Mouse (Mus musculus) heart, adult 9 months (tissue): ENCODE results near the gene Cand1.

Experiments
- DNase-seq, 2 experiments: peaks; one replicate each; pipeline ENCODE4 v3.0.0; 2022; ENCODE audit warnings: low spot score in 2 of 2

Gene Cand1

DNA sequence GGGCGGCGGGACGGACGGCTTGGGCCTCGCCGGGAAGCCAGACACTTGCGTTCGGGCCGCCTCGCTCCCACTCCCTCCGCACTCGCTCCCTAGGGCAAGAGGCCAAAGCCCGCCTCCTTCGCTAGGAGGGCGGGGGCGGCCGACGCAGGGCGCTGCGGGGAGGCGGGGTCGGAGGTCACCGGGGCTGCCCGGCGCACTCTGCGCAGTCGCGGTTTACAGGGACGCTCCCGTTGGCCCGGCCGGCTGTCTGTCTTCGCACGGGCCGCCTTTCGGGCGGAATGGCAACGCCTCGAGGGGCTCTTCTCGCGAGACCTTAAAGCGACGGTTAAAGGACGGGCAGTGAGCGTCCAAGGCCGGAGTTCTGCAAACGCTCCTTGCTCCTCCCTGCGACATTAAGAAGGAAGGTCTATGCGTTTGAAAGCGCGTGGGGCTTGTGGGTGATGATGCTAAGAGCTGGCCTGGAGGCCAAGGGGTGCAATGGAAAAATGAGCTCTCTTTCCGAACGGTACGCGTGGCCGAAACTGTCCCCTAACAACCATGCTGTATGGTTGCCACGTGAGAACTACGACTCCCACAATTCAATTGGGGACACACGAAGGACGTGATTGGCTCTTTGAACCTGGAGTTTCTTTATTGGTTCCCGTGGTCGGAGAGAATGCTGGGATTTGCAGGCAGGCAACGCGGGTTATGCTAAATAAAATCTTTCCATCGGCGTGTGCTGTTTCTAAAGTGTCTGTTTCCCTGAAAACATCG, at the start of gene Cand1:
TSS of gene Cand1 (minus strand) at position 87 of the 753 bp plus-strand sequence.
- peak; percentile 98 to 99 for DNase-seq

DNA sequence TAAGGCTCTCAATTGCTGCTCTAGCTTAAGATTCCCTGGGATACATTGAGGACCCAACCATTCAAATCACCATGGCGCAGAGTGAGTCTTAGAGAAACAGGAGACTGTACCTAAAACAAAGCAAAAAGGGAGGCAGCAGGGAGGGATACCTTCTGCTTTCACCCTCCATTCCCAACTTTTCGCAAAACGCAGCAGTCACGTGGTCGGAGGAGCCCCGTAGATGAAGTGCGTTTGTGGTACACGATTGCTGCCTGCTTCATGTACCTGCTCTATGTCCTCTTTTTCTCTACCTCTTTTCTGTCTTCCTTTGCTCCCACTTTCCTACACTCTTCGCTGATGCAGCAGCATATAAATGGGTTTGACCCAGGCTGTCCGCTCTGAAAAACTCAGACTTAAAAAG, 39.0 kb upstream of the Cand1 start:
- no peak for DNase-seq

DNA sequence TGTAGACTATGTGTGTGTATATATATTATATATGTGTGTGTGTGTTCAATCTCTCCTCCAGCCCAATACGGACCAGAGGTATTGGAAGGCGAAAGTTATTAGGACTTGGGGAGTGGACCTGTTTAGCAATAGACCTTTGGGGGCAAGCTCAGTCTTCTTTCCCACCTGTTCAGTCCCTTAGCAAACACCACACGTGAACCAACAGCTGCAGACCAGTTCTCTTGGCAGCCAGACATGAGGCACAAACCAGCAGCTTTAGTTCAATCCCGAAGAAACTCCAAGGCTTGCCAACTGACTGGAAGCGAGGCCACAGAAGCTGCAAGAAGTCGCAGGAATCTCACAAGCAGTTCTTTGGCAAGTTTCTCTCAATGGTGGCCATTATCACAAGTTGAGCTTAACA, 34.5 kb upstream of the Cand1 start:
- no peak for DNase-seq

DNA sequence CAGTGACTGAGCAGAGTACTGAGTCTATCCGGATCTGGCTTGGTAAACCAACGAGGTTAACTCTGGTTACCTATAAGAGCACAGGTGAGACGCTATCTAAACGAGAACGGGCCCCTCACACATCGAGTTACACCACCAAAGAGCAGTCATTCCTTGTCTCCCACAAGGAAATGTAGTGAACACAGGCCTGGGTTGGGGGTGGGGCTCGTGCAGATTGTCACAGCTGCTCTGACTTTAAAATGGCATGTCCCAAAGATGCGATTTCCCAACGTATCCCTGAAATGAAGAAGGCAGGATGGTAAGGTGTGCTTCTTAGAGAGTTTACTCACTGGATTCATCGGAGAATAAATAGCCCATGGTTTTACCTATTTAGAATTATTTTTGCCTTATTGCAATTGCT, 32.7 kb upstream of the Cand1 start:
- no peak for DNase-seq

DNA sequence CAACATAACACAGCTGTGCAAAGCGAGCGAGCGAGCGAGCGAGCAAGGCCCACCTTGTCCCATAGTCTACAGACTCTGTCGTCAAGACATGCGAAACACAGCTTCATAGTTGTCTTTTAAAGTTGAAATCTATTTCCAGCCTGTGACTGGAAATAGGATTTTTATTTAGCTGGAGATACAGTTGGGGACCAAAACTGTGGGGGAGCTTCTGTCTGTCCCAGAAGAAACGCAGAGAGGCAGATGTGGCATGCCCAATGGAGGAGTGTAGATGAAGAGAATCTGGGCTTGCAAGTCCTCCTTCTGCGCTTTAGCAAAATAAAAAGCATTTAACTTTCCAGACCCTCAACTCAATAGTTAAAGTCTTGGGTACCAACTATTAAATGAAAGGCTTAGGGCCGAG, 32.1 kb upstream of the Cand1 start:
- no peak for DNase-seq

DNA sequence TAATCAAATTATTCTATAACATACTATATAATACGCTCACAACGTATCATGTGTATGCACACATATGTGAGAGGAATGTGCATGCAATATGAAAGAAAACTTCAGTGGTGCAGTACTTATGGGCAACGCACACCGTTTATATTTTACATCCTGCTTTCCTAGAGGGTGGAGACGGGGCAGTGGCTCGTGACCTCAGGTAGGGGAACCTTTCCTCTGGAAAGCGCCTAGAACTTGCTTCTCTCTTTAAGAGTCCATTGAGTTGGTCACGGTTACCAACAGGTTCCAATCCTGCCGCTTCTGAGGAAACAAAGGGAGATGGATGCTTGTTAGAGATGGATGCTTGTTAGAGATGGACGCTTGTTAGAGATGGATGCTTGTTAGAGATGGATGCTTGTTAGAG, 31.2 kb upstream of the Cand1 start:
- no peak for DNase-seq

DNA sequence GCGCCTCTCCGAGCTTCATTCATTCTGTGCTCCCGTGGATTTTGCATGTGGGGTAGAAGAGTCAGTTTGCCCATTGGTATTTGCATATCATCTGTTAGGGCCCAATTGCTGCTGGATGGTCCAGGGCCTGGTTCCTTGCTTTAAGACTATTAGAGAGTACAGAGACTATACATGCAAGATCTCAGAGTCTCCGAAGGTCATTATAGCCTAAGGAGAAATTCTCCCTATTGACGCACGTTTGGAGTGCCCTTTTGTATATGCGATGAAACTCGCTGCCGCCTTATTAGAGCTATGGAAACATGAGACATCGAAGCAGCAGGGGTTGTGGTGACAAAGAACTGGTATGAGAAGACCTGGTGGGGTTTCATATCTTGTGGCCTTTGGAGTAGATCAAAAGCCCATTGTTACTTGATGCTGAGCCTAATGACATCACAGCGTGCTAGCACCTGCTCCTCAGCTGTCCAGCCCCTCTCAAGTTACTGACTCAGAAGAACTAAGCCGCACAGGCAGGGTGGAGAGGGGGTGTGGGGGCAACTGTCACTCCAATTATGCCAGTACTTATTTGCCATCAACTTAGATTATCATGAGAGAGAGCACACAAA, 30.6 kb upstream of the Cand1 start:
- DNase-seq, result no peak

DNA sequence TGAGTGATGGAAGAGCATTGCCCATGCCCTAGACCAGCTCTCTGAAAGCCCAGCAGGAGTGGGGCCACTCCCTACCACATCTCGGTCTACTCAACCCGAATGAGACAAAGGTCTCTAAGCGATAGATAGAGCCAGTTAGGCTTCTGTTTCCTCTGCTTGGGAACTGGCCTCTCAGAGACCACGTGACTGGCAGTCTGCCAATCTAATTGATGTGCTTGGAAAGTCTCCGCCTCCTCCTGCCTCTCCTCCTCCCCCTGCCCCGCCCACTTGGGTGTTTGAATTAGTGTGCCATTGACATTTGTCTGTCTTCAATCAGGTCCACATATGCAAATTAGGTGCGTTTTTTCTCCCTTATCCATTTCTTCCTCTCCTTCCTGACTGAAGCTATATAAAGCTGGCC, 24.9 kb upstream of the Cand1 start:
- no peak for DNase-seq

DNA sequence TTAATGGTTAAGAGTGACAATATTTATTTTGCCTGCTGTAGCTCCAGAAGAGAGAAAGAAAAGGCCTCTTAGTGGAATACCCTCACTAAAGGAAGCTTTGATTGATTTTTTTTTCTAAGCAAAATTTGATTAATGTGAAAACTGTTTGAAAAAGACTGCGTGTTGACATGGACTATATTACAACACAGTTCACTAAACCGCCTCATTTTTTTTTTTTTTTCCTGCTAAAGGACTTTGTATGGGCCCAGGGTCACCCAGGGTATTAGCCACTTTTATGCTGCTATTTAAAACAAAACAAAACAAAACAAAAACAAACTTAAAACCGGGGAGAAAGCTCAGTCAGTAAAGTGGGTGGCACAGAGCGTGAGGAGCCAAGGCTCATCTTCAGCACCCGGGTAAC, 23.0 kb upstream of the Cand1 start:
- DNase-seq, result no peak

DNA sequence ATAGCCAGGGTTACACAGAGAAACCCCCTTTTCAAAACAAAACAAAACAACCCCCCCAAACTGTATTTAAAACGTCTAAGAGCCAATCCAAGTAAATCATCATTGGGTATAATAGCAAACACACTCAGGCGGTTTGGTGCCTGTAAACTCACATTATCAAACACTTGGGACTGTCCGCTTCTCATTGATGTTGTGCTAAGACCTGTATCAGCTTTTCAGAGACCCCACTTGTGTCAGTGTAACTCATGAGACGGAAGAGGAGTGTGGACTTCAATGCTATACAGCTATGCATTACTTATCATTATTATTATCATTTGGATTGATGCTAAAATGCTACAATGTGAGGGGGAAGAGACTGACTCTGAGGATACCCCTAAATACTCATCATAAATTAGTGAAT, 18.0 kb upstream of the Cand1 start:
- DNase-seq, result no peak

DNA sequence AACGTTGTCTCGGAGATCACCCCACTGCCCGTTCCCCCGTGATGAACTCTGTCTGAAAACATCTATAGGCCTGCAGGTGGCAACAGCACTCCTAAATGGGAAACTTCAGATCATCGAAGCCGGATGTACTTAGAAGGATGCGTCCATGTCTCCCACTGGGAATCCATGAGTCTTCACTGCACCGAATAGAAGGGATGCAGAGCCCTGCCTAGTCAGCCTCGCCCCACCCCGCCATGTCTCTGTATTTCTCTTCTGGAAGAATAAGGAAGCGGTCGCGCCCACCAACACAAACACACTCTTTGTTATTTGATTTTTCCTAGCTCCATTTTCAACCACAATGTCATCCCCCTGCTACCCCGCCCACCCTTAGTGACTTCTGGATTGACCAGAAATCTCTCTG, 4.3 kb upstream of the Cand1 start:
- no peak for DNase-seq

DNA sequence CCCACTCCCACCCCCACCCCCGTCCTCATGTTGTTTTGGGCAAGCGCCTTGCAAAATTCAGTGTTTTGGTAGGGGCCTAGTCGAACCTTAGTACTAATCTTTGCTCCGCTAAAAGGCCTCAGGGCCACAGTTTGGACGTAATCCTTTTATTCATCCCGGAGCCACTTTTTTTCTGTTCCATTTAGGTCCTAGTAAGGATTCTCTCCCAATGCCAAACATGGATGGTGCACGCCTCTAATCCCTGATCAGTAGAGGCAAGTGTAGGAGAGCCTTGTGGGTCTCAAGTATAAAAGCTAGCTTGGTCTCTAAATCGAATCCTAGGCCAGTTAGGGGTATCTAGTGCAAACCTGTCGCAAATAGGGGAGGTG, 851 bp upstream of the Cand1 start:
- DNase-seq, result no peak

DNA sequence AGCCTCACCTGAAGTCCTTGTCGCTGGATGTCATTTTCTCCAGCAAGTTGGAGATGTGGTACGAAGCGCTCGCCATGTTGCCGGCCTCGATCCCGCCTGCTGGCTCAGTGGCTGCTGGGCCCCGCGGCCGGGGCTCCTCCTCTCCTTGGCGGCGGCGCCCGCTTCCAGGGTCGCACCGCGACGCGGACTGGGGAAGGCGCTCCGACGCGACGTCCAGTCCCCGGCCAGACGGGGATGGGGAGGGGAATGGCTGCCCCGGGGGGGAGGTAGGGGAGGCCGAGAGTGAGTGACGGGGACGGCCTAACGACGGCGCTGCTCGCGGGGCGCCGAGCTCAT, 254 bp downstream of the Cand1 start:
- no peak for DNase-seq

DNA sequence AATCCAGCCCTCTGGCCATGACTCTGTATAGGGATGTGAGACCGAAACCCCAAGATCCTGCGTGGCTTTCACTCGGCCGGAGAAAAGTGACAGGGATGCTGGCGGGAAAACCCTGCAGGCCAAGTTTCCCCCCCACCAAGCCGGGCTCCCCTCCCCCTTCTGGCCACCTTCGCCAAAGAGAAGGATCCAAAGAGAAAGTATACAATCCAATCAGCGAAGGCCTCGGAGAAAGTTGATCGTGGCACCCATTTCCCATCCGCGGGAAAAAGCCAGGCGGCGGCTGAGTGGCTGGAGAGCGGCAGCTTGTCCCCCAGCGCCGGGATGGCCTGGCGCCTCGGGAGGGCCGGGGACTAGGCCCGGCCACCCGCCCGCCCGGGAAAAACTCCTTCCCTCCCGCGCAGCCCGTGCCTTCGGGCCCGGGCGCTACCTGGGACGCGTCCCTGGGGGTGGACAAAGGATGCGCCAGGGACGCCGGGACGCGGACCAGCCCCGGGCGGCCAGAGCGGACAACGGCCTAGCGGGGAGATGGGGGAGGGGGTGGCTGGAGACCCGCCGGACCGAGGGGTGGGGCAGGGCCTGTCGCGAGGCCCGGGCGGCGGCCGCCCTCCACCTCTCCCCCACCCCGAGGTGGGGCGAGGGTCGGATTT, 747 bp downstream of the Cand1 start:
- DNase-seq, result peak; percentile 39 to 41

DNA sequence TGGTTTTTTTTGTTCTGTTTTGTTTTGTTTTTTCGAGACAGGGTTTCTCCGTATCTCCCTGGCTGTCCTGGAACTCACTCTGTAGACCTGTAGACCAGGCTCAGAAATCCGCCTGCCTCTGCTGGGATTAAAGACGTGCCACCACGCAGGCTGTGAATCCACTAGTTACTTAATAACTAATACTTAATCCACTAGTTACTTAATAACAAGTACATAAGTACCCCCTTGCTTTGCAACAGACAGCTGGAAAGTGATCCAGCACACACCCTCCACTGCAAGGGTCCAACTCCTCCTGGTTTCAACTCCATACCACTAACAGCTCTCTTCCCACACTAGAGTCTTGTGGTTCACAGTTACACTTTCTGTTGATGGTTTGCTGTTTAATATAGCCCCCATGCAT, 8.3 kb downstream of the Cand1 start:
- no peak for DNase-seq

DNA sequence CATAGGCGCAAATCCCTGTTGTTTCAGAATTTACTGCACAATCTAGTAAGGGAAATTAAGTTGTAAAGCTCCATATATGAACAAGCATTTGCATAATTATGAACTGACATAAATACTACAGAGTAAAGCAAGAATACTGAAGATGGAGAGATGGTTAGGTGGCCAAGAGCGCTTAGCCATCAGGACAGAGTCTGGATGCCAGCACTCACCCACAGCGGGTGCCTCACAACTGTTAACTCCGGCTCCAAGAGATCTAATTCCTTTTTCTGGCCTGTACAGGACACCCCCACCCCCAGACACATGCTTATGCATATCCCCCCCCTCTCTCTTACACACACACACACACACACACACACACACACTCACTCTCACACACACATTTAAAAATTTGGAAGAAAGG, 9.2 kb downstream of the Cand1 start:
- DNase-seq, result no peak

DNA sequence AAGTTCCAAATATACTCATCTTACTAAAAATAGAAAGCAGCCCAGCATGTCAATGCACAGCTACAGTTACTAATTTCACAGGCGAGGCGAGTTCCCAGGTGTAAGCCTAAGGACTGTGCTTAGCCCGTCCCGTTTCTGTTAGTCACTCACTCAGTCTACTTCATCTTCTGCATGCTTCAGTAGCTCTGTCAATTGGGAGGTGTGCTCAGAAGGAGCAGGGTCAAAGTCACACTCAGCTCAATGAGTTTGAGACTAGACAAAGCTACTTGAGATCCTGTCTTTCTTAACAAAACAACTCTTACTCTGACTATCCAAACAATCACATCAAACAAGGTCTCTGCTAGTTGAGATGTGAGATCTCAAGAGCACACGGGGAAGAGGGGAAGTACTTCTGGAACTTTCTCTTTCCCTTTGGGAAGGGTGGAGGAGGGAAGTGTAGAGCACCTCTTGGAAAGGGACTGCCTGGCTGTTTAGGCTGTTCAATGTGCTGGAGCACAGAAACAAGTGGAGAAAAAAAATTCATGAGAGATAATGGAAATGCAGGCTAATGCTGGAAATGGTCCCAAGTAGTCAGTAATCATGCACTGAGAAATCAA, 9.7 kb downstream of the Cand1 start:
- DNase-seq, result no peak

DNA sequence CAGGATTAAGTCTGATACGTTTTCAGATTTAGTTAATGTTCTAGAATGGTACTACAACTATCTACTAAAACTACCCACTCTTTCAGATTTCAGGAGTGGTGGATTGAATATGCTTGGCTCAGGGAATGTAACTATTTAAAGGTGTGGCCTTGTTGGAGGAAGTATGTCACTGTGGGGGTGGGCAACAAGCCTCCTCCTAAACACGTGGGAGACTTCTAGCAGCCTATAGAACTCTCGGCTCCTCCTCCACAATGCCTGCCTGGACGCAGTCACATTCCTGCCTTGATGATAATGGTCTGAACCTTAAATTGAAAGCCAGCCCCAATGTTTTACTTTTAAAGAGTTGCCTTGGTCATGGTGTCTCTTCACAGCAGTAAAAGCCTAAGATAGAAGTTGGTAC, 16.2 kb downstream of the Cand1 start:
- DNase-seq, result no peak

DNA sequence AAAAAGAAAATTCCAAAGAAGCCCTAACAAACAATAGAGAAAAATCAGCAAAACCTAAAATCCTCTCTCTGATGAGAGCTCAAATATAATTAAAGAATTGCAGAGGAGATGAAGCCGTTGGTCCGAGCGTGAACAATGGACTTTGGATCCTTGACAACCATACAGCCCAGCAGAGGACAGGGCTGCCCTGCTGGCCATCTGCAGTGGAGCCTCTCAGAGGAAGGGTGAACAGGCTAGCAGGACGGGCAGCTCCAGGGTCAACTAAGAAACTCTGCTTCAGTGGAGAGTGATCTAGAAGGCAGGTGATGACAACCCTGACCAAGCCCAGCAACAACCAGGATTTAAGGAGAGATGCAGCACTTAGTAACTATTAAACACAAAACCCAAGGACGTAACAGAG, 18.2 kb downstream of the Cand1 start:
- DNase-seq, result no peak

DNA sequence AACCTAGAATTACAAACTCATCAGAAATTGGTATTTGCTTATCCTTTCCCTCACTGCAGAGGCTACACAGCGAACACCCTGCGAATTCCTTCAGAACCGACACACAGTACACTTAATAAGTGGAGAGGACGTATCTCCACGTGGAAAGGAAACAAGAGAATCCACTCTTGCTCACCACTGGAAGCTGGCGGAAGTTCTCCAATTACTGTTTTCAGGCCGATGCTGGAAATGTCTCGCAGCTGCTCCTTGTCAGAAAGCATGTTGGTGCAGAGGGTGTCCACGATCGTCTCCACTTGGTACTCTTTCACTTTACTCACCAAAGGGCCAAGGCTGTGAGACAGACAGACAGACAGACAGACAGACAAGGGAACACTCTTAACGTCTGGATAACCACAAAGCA, 20.4 kb downstream of the Cand1 start:
- DNase-seq, result no peak

DNA sequence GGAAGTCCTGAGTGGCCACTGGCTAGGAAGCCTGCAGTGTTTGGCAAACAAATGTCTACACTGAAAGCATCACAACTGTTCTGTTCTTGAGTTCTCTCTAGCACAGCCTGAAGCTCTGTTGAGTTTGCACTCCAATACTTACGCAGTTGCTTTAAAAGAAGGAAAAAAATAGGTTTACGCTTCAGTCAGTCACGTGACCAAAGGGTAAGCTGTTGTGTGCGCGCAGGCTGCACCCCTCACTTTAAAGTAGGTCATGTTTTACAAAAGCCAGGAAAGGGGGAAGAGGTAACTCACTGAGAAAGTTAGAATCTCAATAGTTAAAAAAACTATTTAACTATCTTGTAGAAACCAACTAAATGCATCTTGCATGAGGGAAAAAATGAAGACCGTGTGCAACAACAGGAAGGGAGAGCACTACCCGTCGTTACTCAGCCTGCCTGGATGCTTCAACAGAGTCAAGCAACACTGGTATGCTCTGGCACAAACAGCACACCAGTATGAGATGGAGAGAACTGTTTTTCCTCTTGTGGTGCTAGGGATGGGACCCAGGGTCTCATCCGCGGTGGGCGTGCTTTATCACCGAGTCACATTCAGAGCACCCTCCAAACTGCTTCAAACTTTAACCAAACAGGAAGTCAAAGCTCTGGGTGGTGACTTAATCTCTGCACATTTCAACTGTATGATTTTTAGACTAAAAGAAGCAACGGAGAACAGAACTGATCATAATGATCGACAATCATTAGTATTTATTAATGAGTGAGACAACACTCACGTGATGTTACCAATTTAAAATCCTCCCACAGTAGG, 21.4 kb downstream of the Cand1 start:
- DNase-seq, result no peak

DNA sequence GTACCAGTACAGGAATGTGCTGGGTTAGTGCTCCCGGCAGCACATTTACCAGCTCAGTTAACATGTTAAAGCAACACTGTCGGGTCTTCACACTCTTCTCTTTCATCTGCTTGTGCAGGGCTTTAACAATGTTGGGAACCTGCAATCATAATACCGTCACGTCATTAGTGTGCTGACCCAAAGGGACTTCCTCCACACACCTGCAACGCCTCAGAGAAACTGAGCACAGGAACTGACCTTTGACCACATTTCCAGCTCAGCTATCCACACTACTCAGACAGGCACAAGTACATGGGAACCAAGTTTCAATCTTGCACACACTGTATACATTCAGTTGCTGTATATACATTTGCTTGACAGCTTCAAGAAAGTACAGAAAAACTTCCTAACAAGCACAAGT, 27.4 kb downstream of the Cand1 start:
- no peak for DNase-seq
